Mouse (Mus musculus) stomach, embryonic 15.5 days (tissue): ENCODE measurements around the gene Caly. TPM values are rescaled to one million over a fixed set of nuclear protein-coding genes. Genes with fewer than 3 reads are reported as not detected.

Experiments
- ATAC-seq: fragments of 200-750 bp; cut with Nextera tagmentation; 2 replicates; pipeline ENCODE4 v1.8.0; 2017; ENCODE audit warnings: low read depth, moderate number of reproducible peaks, moderate TSS enrichment; ENCODE audit not compliant: insufficient read depth, low FRiP score
- H3K27ac ChIP-seq: fragments of 300-500 bp; sonication (generic); 2 replicates; pipeline ENCODE4 v1.5.1; 2015; ENCODE audit warnings: mild to moderate bottlenecking, inconsistent platforms
- H3K27me3 ChIP-seq: fragments of 300-500 bp; sonication (generic); replicated peaks from 2 replicates; pipeline ENCODE4 v1.6.1; 2015; ENCODE audit warnings: inconsistent platforms
- H3K36me3 ChIP-seq: fragments of 300-500 bp; sonication (generic); 2 replicates; pipeline ENCODE4 v1.6.1; 2015; ENCODE audit warnings: inconsistent platforms
- H3K4me1 ChIP-seq: fragments of 300-500 bp; sonication (generic); 2 replicates; pipeline ENCODE4 v1.6.1; 2015; ENCODE audit warnings: inconsistent platforms
- H3K4me2 ChIP-seq: fragments of 300-500 bp; sonication (generic); 2 replicates; pipeline ENCODE4 v1.6.1; 2015; ENCODE audit warnings: mild to moderate bottlenecking, inconsistent platforms
- H3K4me3 ChIP-seq: fragments of 300-500 bp; sonication (generic); replicated peaks from 2 replicates; pipeline ENCODE4 v1.5.1; 2015; ENCODE audit warnings: inconsistent platforms
- H3K9ac ChIP-seq: fragments of 300-500 bp; sonication (generic); 2 replicates; pipeline ENCODE4 v1.6.1; 2015; ENCODE audit warnings: inconsistent platforms
- H3K9me3 ChIP-seq: fragments of 300-500 bp; sonication (generic); 2 replicates; pipeline ENCODE4 v1.6.1; 2016; ENCODE audit warnings: inconsistent platforms
- WGBS: fragments of 180-500 bp; shearing (Covaris S2); methylation state at CpG from one replicate; pipeline ENCODE4 v1.1.7; 2015; 5-methylcytosine and 5-hydroxymethylcytosine counted together
- polyA plus RNA-seq: library from polyadenylated mRNA; unstranded; fragments of >200 nt; fragmentation: Nextera tagmentation; extraction: Ambion mirVana; gene quantifications from 2 replicates; pipeline ENCODE4 v1.2.1, GENCODE M21; 2015

Caly gene
- polyA plus RNA-seq, 1 experiment from 2014 or later, result 3.6 TPM

- 98% methylated on average over 9 of the region's 9 CpGs for WGBS
- Histone ChIP-seq H3K9ac (no peak overlapping the region), H3K4me3 (no peak overlapping the region), H3K9me3 (no peaks in the 10 kb centered on the region), H3K27me3 (no peaks in the 10 kb centered on the region), H3K4me2 (no peak overlapping the region), H3K36me3 (peaks cover 34% of the 10 kb centered on the region), H3K27ac (no peak overlapping the region), H3K4me1 (peaks cover 8% of the 10 kb centered on the region)
- no peak for ATAC-seq
Measured at GRCm38 (mm10) chr7:140033386-140033785, 49.0 kb downstream of the Caly start.

DNA sequence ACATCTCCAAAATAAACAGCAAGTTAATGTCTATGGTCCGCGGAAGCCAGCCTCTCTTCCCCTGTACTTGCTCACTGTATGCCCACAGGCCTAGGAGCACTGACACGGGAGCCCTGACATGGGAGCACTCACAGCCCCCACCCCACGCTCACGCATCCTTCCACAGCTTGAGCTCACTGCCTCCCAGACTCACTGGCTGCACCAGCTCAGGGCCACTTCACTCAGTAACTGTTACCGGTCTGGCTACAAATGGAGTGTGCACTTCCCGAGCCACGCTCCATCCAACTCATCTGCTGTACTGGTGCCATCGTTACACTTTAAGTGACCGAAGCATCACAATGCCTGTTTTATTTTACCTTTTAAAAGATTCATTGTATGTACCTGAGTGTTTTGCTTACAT lies 50.0 kb downstream of the Caly start:
- H3K4me3 ChIP-seq, result no peak overlapping the region
- H3K9me3 ChIP-seq, result no peaks in the 10 kb centered on the region
- no peak overlapping the region for H3K9ac ChIP-seq
- H3K4me1 ChIP-seq, result peaks cover 7% of the 10 kb centered on the region
- no peak overlapping the region for H3K4me2 ChIP-seq
- peaks cover 40% of the 10 kb centered on the region for H3K36me3 ChIP-seq
- no peak for ATAC-seq
- 96% methylated on average over 10 of the region's 10 CpGs for WGBS
- H3K27me3 ChIP-seq, result no peaks in the 10 kb centered on the region
- no peak overlapping the region for H3K27ac ChIP-seq

DNA sequence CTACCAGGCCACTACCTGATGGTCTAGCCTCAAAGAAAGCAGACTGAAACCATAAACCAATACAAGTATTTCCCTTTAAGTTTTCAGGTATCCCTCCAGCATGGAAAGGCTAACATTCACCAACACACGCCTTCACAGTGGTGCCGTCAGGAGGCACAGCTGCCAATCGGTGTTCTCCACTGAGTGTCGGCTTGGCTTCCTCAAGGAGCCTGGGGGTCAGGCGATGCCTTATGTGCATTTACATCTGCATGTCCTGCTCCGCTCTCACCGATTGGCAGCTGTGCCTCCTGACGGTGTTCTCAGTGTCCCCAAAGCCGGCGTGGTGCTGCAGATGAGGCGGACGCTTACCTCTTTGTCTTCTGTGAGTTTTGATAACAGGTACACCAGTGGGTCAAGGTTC lies 50.6 kb downstream of the Caly start:
- Histone ChIP-seq H3K4me1 (peaks cover 1% of the 10 kb centered on the region), H3K9me3 (no peaks in the 10 kb centered on the region), H3K4me2 (no peak overlapping the region), H3K27me3 (no peaks in the 10 kb centered on the region), H3K36me3 (peaks cover 40% of the 10 kb centered on the region), H3K27ac (no peak overlapping the region), H3K9ac (no peak overlapping the region), H3K4me3 (no peak overlapping the region)
- WGBS, result 95% methylated on average over 12 of the region's 12 CpGs
- no peak for ATAC-seq

Other genes with a start within 250 kb of the Caly start
- gene Adgra1, start 248.4 kb downstream of the Caly start, polyA plus RNA-seq, result 0.53 and 0.64 TPM in 2 replicates
- gene Kndc1, start 187.9 kb downstream of the Caly start, polyA plus RNA-seq, result 0.14 and 0.34 TPM in 2 replicates
- gene Utf1, start 138.8 kb downstream of the Caly start, polyA plus RNA-seq, result 0.10 TPM in 1 of 2 replicates, not detected in the other
- gene 6430531B16Rik, start 103.8 kb downstream of the Caly start, polyA plus RNA-seq, result 0.21 and 0.45 TPM in 2 replicates
- gene Adam8, start 90.0 kb downstream of the Caly start, polyA plus RNA-seq, result 2.5 and 2.7 TPM in 2 replicates
- 34.8 and 35.7 TPM in 2 replicates for gene Zfp511, start 46.2 kb downstream of the Caly start, polyA plus RNA-seq
- 43.8 and 44.8 TPM in 2 replicates for gene Tubgcp2, start 45.9 kb downstream of the Caly start, polyA plus RNA-seq
- gene Msx3, start 33.5 kb downstream of the Caly start, polyA plus RNA-seq, result not detected in 2 replicates
- 165 and 169 TPM in 2 replicates for gene Prap1, start 10.8 kb upstream of the Caly start, polyA plus RNA-seq
- gene Fuom, start 19.9 kb upstream of the Caly start, polyA plus RNA-seq, result 32.4 and 41.4 TPM in 2 replicates
- 30.6 and 33.7 TPM in 2 replicates for gene Paox, start 33.3 kb upstream of the Caly start, polyA plus RNA-seq
- gene Echs1, start 33.9 kb upstream of the Caly start, polyA plus RNA-seq, result 155 and 165 TPM in 2 replicates
- gene Mtg1, start 55.0 kb upstream of the Caly start, polyA plus RNA-seq, result 23.5 and 26.9 TPM in 2 replicates
- 1.0 and 1.4 TPM in 2 replicates for gene Sprn, start 72.3 kb upstream of the Caly start, polyA plus RNA-seq
- gene Olfr522, start 82.2 kb upstream of the Caly start, polyA plus RNA-seq, result not detected in 2 replicates
- gene Olfr523, start 90.7 kb upstream of the Caly start, polyA plus RNA-seq, result not detected in 2 replicates
- gene Olfr524, start 123.4 kb upstream of the Caly start, polyA plus RNA-seq, result not detected in 2 replicates
- gene Cd163l1, start 135.7 kb upstream of the Caly start, polyA plus RNA-seq, result 0.08 and 0.17 TPM in 2 replicates
- gene 5830411N06Rik, start 164.7 kb upstream of the Caly start, polyA plus RNA-seq, result not detected in 2 replicates
- gene Olfr525, start 238.3 kb upstream of the Caly start, polyA plus RNA-seq, result not detected in 2 replicates